Mouse (Mus musculus) E14TG2a.4 (cell line): ENCODE data around the gene Dysf.
"Not testable (repeated sequence)": the region's sequence is repeated elsewhere in the genome, so short reads cannot be mapped to it uniquely, and the experiment has no call there.

Experiments used
- H3K27me3 ChIP-seq: 2 replicates; pipeline ENCODE4 v1.6.1; 2014; ENCODE audit warnings: low read length, control low read depth; ENCODE audit not compliant: insufficient read depth
- H3K36me3 ChIP-seq: 2 replicates; pipeline ENCODE4 v1.6.1; 2014; ENCODE audit warnings: low read length, control low read depth; ENCODE audit not compliant: insufficient read depth
- H3K4me1 ChIP-seq: replicated peaks from 2 replicates; pipeline ENCODE4 v1.6.1; 2014; ENCODE audit warnings: low read depth, low read length, control low read depth
- H3K4me3 ChIP-seq: replicated peaks from 2 replicates; pipeline ENCODE4 v1.5.1; 2014; ENCODE audit warnings: mild to moderate bottlenecking, low read length
- H3K9me3 ChIP-seq: 2 replicates; pipeline ENCODE4 v1.6.1; 2014; ENCODE audit warnings: low read length, control low read depth
- CTCF ChIP-seq: conservative IDR thresholded peaks from 2 replicates; pipeline ENCODE4 v1.5.1; 2014; ENCODE audit warnings: low read length
- NANOG ChIP-seq: IDR thresholded peaks from 2 replicates; pipeline ENCODE4 v1.6.1; 2014; ENCODE audit warnings: borderline replicate concordance, low read length, mixed read lengths
- POU5F1 ChIP-seq: IDR thresholded peaks from 2 replicates; pipeline ENCODE4 v1.6.1; 2014; ENCODE audit warnings: low read length, borderline replicate concordance

The Dysf gene

GRCm38 (mm10) chr6:84029775-84030174 lies 21.4 kb downstream of the Dysf start:
- no peak overlapping the region for H3K4me3 ChIP-seq
- H3K4me1 ChIP-seq = peaks cover 17% of the 10 kb centered on the region
- H3K27me3 ChIP-seq = no peaks in the 10 kb centered on the region
- H3K36me3 ChIP-seq = no peaks in the 10 kb centered on the region
- TF ChIP-seq POU5F1 = no peak
- no peak for TF ChIP-seq CTCF
- TF ChIP-seq NANOG = no peak
- peaks cover 5% of the 10 kb centered on the region; the same call in 1 of the 2 replicates for H3K9me3 ChIP-seq

- not testable (repeated sequence) for H3K27me3 ChIP-seq, H3K9me3 ChIP-seq, H3K36me3 ChIP-seq, H3K4me3 ChIP-seq
- H3K4me1 ChIP-seq = peaks cover 12% of the 10 kb centered on the region
Observed at GRCm38 (mm10) chr6:84032516-84032915, 24.1 kb downstream of the Dysf start.

- Histone ChIP-seq H3K4me1 (peaks cover 55% of the 10 kb centered on the region), H3K27me3 (no peaks in the 10 kb centered on the region), H3K9me3 (no peaks in the 10 kb centered on the region), H3K36me3 (no peaks in the 10 kb centered on the region), H3K4me3 (no peak overlapping the region)
- no peak for TF ChIP-seq POU5F1
- TF ChIP-seq NANOG = no peak
- TF ChIP-seq CTCF = no peak
Observed at GRCm38 (mm10) chr6:84043251-84043940, 35.0 kb downstream of the Dysf start.

DNA sequence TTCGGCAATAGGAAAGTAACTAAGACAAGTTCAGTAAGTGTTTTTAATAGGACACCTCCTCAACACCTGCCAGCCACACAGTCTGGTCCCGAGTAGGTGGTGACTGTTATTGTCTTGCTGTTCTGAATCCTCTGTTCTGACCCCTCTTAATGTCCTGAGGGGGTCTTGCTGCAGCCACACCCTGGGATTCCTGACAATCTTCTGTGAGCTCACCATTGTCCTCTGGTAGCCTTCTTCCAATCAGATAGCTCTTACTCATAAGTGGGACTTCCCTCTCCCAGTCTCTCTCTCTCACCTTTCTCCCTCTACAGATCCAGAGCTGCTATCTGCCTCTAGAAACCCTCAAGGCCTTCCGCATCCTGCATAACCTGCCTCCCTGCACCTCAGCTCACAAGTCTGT lies 36.3 kb downstream of the Dysf start:
- no peaks in the 10 kb centered on the region for H3K9me3 ChIP-seq
- TF ChIP-seq POU5F1 (no peak), CTCF (no peak), NANOG (no peak)
- H3K4me1 ChIP-seq = peaks cover 61% of the 10 kb centered on the region
- 0 out of 2 replicates have a peak overlapping the region, but pooled peaks have one; percentile 5 for H3K4me3 ChIP-seq
- no peaks in the 10 kb centered on the region for H3K36me3 ChIP-seq
- no peaks in the 10 kb centered on the region for H3K27me3 ChIP-seq

GRCm38 (mm10) chr6:84048856-84049255 lies 40.5 kb downstream of the Dysf start:
- H3K27me3 ChIP-seq = no peaks in the 10 kb centered on the region

GRCm38 (mm10) chr6:84050238-84050637 lies 41.8 kb downstream of the Dysf start:
- Histone ChIP-seq H3K36me3 (no peaks in the 10 kb centered on the region), H3K4me3 (peak overlapping the region; percentile 45), H3K4me1 (peaks cover 71% of the 10 kb centered on the region), H3K9me3 (no peaks in the 10 kb centered on the region), H3K27me3 (no peaks in the 10 kb centered on the region)
- TF ChIP-seq POU5F1 = no peak
- TF ChIP-seq NANOG = no peak
- no peak for TF ChIP-seq CTCF

More at GRCm38 (mm10) chr6:84048856-84049255, 40.5 kb downstream of the Dysf start:
- H3K4me3 ChIP-seq = no peak overlapping the region
- TF ChIP-seq CTCF (no peak), NANOG (no peak), POU5F1 (no peak)
- no peaks in the 10 kb centered on the region for H3K9me3 ChIP-seq
- no peaks in the 10 kb centered on the region for H3K36me3 ChIP-seq
- H3K4me1 ChIP-seq = peaks cover 76% of the 10 kb centered on the region

GRCm38 (mm10) chr6:84051032-84051431 lies 42.6 kb downstream of the Dysf start:
- Histone ChIP-seq H3K36me3 (no peaks in the 10 kb centered on the region), H3K27me3 (no peaks in the 10 kb centered on the region), H3K9me3 (no peaks in the 10 kb centered on the region), H3K4me3 (peak overlapping the region; percentile 45), H3K4me1 (peaks cover 71% of the 10 kb centered on the region)
- no peak for TF ChIP-seq POU5F1
- no peak for TF ChIP-seq NANOG
- no peak for TF ChIP-seq CTCF

DNA sequence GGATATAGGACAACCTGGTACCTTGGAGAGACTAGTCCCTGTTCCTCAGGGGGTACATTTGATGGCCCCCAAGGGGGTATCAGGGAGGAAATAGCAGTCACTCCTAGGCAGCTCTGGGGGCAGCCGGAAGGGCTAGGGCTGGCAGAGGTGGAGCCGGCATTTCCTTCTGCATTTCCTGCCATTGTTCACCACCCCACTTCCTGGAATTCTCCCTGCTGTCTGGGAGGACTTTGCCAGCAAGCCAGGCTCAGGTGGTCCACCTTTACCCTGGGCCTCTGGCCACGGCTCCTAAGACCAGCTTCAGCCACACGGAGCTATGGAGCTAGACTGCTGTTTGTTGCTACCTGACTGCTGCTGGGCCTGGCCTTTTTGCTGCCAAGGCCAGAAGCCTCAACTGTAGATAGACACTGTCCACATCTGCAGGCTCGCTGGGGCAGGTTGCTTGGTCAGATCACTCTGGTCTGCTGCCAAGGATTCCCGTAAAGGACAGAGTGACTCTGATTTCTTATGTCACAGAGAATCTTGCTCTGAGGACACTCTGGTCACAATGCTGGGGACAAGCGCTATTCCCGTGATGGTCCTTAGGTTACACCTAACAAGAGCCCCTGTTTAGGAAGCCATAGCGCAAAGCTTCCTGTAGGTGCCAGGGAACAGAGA lies 45.6 kb downstream of the Dysf start:
- Histone ChIP-seq H3K36me3 (no peaks in the 10 kb centered on the region), H3K9me3 (no peaks in the 10 kb centered on the region), H3K4me1 (peaks cover 82% of the 10 kb centered on the region), H3K4me3 (peak overlapping the region; percentile 45), H3K27me3 (no peaks in the 10 kb centered on the region)
- no peak for TF ChIP-seq NANOG
- TF ChIP-seq CTCF = no peak
- no peak for TF ChIP-seq POU5F1

GRCm38 (mm10) chr6:84055619-84056018 lies 47.2 kb downstream of the Dysf start:
- TF ChIP-seq NANOG (no peak), POU5F1 (no peak), CTCF (no peak)

More at GRCm38 (mm10) chr6:84055619-84056018, 47.2 kb downstream of the Dysf start:
- no peak overlapping the region for H3K4me3 ChIP-seq
- no peaks in the 10 kb centered on the region for H3K36me3 ChIP-seq
- no peaks in the 10 kb centered on the region for H3K9me3 ChIP-seq
- H3K4me1 ChIP-seq = peaks cover 84% of the 10 kb centered on the region
- H3K27me3 ChIP-seq = no peaks in the 10 kb centered on the region
